Mouse (Mus musculus): Measurements from ENCODE around the gene 4933405L10Rik.

Gene 4933405L10Rik

DNA sequence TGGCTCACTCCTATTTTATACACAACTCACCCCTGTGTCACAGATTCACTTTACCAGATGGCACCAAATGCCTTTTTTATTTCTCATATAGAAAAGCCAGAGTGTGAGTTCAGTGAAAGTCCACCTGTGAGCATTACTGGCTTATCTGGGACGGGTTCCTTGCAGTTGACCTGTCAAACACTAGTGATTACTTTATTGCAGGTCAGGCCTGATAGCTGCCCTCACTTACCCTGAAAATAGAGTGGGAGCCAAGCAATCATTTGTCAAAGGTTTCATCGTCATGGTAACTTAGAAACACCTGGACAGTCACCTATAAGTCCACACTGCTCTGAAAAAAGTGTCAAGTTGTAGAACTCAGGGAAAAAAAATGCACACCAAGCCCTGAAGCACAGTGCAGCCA is 47.2 kb downstream of the 4933405L10Rik start:
- DNase-seq (ENCODE audit: low spot score in 2 of 2): no peak

- no peak for DNase-seq (ENCODE audit: low spot score in 2 of 2)
Measured at GRCm38 (mm10) chr8:105757796-105758276, 50.4 kb downstream of the 4933405L10Rik start.

GRCm38 (mm10) chr8:105758277-105759108 is 51.0 kb downstream of the 4933405L10Rik start, which contains the start of gene Gfod2:
TSS of gene Gfod2 (minus strand) at chr8:105758664.
- DNase-seq (ENCODE audit: low spot score in 2 of 2): peak; percentile 90 to 97
